Mouse (Mus musculus): Measurements from ENCODE around the gene Afp.

GRCm38 (mm10) chr5:90501752-90502151 lies 11.2 kb downstream of the Afp start:
- TF ChIP-seq CTCF (IDR thresholded peaks at IDR 0.05; ENCODE audit: low read depth, low read length) = no peak
- TF ChIP-seq EP300 (IDR thresholded peaks at IDR 0.05; ENCODE audit: insufficient read depth, low read depth, low read length) = no peak
- TF ChIP-seq POLR2A (IDR thresholded peaks at IDR 0.05; ENCODE audit: insufficient read depth, low read length) = no peak
